Mouse (Mus musculus) forebrain, postnatal 0 days (tissue): Measurements from ENCODE around the gene Thap11. TPM values are rescaled to one million over a fixed set of nuclear protein-coding genes. Genes with fewer than 3 reads are reported as not detected.
A peak's percentile ranks its signal among the peaks of the same experiment; 100 is the strongest.

Experiments
- ATAC-seq: fragments of 200-750 bp; cut with Nextera tagmentation; 2 replicates; pipeline ENCODE4 v1.8.0; 2017; ENCODE audit warnings: mild to moderate bottlenecking, moderate library complexity
- DNase-seq: peaks from one replicate; pipeline ENCODE4 v3.0.0-alpha.2; 2015
- H3K27ac ChIP-seq: fragments of 300-500 bp; sonication (generic); 2 replicates; pipeline ENCODE4 v1.5.1; 2014; ENCODE audit warnings: low read depth, mild to moderate bottlenecking, antibody characterized with exemption, low read length, moderate library complexity, mixed read lengths
- H3K27me3 ChIP-seq: fragments of 300-500 bp; sonication (generic); 2 replicates; pipeline ENCODE4 v1.6.1; 2014; ENCODE audit warnings: mild to moderate bottlenecking, low read length, mixed read lengths; ENCODE audit not compliant: insufficient read depth
- H3K36me3 ChIP-seq: fragments of 300-500 bp; sonication (generic); 2 replicates; pipeline ENCODE4 v1.6.1; 2014; ENCODE audit warnings: mild to moderate bottlenecking, moderate library complexity; ENCODE audit not compliant: insufficient read depth
- H3K4me1 ChIP-seq: fragments of 300-500 bp; sonication (generic); 2 replicates; pipeline ENCODE4 v1.6.1; 2014; ENCODE audit warnings: antibody characterized with exemption; ENCODE audit not compliant: insufficient read depth
- H3K4me2 ChIP-seq: fragments of 300-500 bp; sonication (generic); 2 replicates; pipeline ENCODE4 v1.6.1; 2014; ENCODE audit warnings: low read depth, mild to moderate bottlenecking, moderate library complexity
- H3K4me3 ChIP-seq: fragments of 300-500 bp; sonication (generic); 2 replicates; pipeline ENCODE4 v1.5.1; 2014; ENCODE audit warnings: low read depth, low read length, mixed read lengths
- H3K9ac ChIP-seq: fragments of 300-500 bp; sonication (generic); 2 replicates; pipeline ENCODE4 v1.6.1; 2014; ENCODE audit warnings: mild to moderate bottlenecking
- H3K9me3 ChIP-seq: fragments of 300-500 bp; sonication (generic); 2 replicates; pipeline ENCODE4 v1.6.1; 2016; ENCODE audit warnings: low read length
- CTCF ChIP-seq: sonication (generic); IDR thresholded peaks from 2 replicates; pipeline ENCODE4 v1.5.1; 2016; ENCODE audit warnings: antibody characterized with exemption, control low read depth, low read depth
- WGBS: fragments of 180-500 bp; shearing (Covaris S2); extraction: QIAGEN DNeasy Blood & Tissue Kit; methylation state at CpG from one replicate; pipeline ENCODE4 v1.1.7; 2014; 5-methylcytosine and 5-hydroxymethylcytosine counted together
- polyA plus RNA-seq: library from polyadenylated mRNA; unstranded; fragments of >200 nt; fragmentation: Nextera tagmentation; extraction: Ambion mirVana; gene quantifications from 2 replicates; pipeline ENCODE4 v1.2.1, GENCODE M21; 2015
- total RNA-seq: library from RNA; depleted of rRNA; stranded (reverse); fragments of >200 nt; gene quantifications from 2 replicates; pipeline ENCODE4 v1.2.3, GENCODE M21; 2014; rRNA removed

Thap11 gene
- total RNA-seq, result 60.4 and 81.9 TPM in 2 replicates
- 48.6 and 57.2 TPM in 2 replicates for polyA plus RNA-seq

DNA sequence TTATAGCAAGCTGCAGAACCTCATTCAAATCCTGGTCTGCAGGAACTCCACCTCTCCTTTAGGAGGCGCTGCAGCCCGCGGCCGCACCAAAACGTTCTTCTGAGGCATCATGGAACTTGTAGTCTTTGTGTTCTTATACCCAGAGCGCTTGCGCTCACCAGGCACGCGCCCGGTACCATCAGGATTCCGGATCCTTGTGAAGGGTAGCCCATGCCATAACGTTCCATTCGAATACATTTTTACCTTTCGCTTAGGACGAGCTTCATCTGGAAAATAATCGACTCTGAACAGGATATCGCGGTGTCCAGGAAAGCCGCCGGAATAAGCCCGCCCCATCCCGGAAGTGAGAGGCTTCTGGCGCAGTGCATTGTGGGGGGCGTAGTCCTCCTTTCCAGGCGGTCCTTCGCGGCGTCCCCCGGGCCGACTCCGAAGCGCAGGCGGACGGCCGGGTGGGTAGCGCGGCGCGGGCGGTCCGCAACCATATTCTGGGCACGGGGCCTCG, at the start of gene Thap11:
Gene Thap11, plus strand, starts transcription at position 418 of the 502 bp plus-strand sequence.
- TF ChIP-seq CTCF, result peak; percentile 87
- Histone ChIP-seq H3K4me1 (peaks cover 21% of the 10 kb centered on the region; the same call in 1 of the 2 replicates), H3K36me3 (no peaks in the 10 kb centered on the region), H3K9ac (peak within 1 kb of the TSS; percentile 61), H3K4me2 (peak within 1 kb of the TSS; percentile 92), H3K27ac (peak within 1 kb of the TSS; percentile 85), H3K4me3 (peak within 1 kb of the TSS; percentile 83), H3K27me3 (no peaks in the 10 kb centered on the region), H3K9me3 (no peaks in the 10 kb centered on the region)
- under 1% methylated on average over 43 of the region's 43 CpGs for WGBS
- DNase-seq, result peak; percentile 95
- ATAC-seq, result peak; percentile 93

DNA sequence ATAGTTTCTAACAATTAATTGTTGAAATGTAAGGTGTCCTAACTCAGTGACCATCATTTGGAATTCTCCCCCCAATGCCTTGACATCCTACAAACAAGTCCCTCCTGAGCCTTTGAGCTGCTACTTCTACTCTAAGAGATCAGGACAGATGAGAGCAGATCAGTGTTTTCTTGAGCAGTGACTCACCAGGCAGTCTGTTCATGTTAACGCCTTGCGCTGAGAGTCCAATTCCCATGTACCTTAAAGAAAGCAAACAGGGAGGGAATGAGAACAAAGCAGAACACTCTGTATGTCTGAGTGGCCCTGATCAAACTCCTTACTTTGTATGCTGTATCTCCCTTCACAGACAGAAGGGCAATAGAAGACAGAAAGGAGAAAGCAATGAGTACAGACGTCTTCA, 49.6 kb upstream of the Thap11 start:
- no peak for TF ChIP-seq CTCF
- Histone ChIP-seq H3K27ac (no peak overlapping the region), H3K27me3 (no peaks in the 10 kb centered on the region), H3K36me3 (no peaks in the 10 kb centered on the region; the same call in 1 of the 2 replicates), H3K4me1 (no peaks in the 10 kb centered on the region), H3K9me3 (no peaks in the 10 kb centered on the region), H3K4me3 (no peak overlapping the region), H3K4me2 (no peak overlapping the region), H3K9ac (no peak overlapping the region)
- ATAC-seq (no peak), DNase-seq (no peak)
- 76% methylated on average over 3 of the region's 3 CpGs for WGBS

DNA sequence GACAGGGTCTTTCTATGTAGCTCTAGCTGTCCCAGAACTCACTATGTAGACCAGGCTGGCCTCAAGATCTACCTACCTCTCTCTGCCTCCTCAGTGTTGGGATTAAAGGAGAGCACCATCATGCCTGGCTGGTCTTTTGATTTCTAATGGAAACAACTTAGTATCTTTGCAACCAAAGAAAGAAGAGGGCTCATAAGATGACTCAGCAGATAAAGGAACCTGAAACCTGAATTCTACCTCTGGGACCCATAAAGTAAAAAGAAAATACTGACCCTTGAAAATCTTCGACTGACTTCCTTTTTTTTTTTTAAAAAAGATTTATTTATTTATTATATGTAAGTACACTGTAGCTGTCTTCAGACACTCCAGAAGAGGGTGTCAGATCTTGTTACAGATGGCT, 49.0 kb upstream of the Thap11 start:
- Histone ChIP-seq H3K9ac (no peak overlapping the region), H3K4me2 (no peak overlapping the region), H3K4me3 (no peak overlapping the region), H3K36me3 (no peaks in the 10 kb centered on the region; the same call in 1 of the 2 replicates), H3K4me1 (no peaks in the 10 kb centered on the region), H3K27me3 (no peaks in the 10 kb centered on the region), H3K27ac (no peak overlapping the region), H3K9me3 (no peaks in the 10 kb centered on the region)
- no peak for TF ChIP-seq CTCF
- DNase-seq (no peak), ATAC-seq (no peak)
- 97% methylated on average over 1 of the region's 1 CpGs for WGBS

DNA sequence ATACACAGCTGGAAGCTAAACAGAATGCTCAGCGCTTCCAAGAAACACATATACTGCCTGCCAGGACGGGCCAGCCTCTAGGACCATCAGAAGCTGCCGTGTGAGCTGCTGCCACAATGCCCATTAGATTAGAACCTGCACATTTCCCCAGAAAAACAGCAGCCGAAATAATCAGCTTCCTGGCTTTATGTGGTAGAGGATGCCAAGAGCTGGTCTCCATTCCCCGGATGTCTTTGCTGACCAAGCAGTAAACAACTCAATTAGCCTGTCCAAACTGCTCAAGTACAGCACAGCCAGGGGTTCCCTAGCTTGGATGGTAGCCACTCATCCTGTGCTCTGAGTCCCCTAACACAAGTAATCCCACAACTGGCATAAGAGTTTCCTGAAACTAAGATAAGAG, 47.2 kb upstream of the Thap11 start:
- TF ChIP-seq CTCF, result no peak
- no peak overlapping the region for H3K4me3 ChIP-seq
- H3K27ac ChIP-seq, result no peak overlapping the region
- no peaks in the 10 kb centered on the region for H3K9me3 ChIP-seq
- no peaks in the 10 kb centered on the region; the same call in 1 of the 2 replicates for H3K36me3 ChIP-seq
- WGBS, result 78% methylated on average over 5 of the region's 5 CpGs
- no peak overlapping the region for H3K9ac ChIP-seq
- ATAC-seq (no peak), DNase-seq (no peak)
- no peak overlapping the region for H3K4me2 ChIP-seq
- H3K4me1 ChIP-seq, result no peaks in the 10 kb centered on the region
- no peaks in the 10 kb centered on the region for H3K27me3 ChIP-seq

DNA sequence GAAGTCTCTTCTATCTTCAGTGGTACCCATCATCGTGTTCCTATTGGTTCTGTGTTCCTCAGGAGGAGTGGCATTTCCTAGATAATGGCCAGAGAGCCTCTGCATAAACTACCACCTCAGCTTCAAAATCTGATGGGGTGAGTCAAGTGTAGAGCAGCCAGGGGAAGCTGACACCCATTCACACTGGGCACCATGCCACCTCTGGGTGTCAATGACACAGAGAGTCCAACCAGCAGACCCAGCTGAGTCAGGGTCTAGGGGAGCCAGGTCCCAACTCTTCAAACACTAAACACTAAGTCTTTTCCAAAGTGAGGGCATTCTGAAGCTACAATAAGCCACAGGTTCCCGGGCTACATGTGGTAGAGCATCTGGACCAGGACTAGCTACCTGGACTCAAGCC, 46.5 kb upstream of the Thap11 start:
- WGBS, result 95% methylated on average over 2 of the region's 2 CpGs
- no peaks in the 10 kb centered on the region for H3K9me3 ChIP-seq
- no peak for DNase-seq
- H3K27me3 ChIP-seq, result no peaks in the 10 kb centered on the region
- ATAC-seq, result no peak
- no peaks in the 10 kb centered on the region for H3K4me1 ChIP-seq
- H3K4me3 ChIP-seq, result no peak overlapping the region
- no peak overlapping the region for H3K4me2 ChIP-seq
- H3K9ac ChIP-seq, result no peak overlapping the region
- no peaks in the 10 kb centered on the region; the same call in 1 of the 2 replicates for H3K36me3 ChIP-seq
- TF ChIP-seq CTCF, result no peak
- H3K27ac ChIP-seq, result no peak overlapping the region

DNA sequence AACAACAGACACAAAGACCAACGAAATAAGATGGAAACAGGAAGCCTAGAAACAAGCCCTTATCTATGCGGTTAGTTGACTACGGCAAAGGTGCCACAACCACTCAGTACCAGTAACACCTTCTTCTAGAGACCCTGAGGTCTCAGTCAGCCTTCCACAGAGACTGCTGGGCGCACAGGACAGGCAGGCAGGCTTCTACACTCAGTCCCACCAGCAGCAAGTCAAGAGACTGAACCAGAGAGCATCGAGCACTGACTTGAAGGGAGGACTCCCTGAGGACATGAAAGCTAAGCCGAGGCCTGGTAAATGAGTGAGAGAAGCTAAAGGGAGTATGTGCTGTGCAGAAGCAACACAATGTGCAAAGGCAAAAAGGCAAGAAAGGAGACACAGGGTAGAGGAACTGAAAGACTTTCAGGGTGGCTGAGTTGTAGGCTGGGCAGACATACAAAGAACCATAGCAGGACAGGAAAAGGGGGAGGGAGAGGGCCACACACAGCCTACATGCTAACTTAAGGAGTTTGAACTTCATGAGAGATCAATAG, 44.6 kb upstream of the Thap11 start:
- no peaks in the 10 kb centered on the region for H3K36me3 ChIP-seq
- no peaks in the 10 kb centered on the region for H3K27me3 ChIP-seq
- no peak for ATAC-seq
- H3K4me1 ChIP-seq, result no peaks in the 10 kb centered on the region
- H3K4me3 ChIP-seq, result no peak overlapping the region
- H3K9ac ChIP-seq, result no peak overlapping the region
- no peak overlapping the region for H3K4me2 ChIP-seq
- no peaks in the 10 kb centered on the region for H3K9me3 ChIP-seq
- no peak for DNase-seq
- H3K27ac ChIP-seq, result no peak overlapping the region
- WGBS, result 92% methylated on average over 6 of the region's 6 CpGs
- no peak for TF ChIP-seq CTCF

DNA sequence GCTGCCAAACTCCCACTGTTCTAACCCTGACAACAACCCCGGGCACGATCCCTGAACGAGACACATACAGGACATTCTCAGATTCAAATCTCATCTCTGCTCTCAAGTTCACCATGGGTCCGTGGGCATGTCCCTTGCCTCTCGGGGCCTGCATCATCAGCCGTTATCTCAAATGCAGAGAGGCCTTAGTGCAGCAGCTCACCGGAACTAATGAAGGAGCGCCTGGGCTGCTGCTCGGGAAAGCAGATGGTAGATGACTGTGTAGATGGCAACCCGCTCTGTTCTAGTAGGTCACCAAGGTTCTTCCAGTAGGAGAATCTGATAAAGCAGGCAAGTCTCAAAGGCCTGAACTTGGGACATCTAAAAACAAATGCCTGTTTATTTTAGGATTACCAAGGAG, 43.9 kb upstream of the Thap11 start:
- Histone ChIP-seq H3K4me1 (no peaks in the 10 kb centered on the region), H3K36me3 (no peaks in the 10 kb centered on the region), H3K27ac (no peak overlapping the region), H3K27me3 (no peaks in the 10 kb centered on the region), H3K4me3 (no peak overlapping the region), H3K9ac (no peak overlapping the region), H3K4me2 (no peak overlapping the region), H3K9me3 (no peaks in the 10 kb centered on the region)
- DNase-seq (no peak), ATAC-seq (no peak)
- 91% methylated on average over 10 of the region's 10 CpGs for WGBS
- TF ChIP-seq CTCF, result no peak
